Mouse (Mus musculus): Measurements from ENCODE around the gene Mfsd9. TPM values are rescaled to one million over a fixed set of nuclear protein-coding genes. Genes with fewer than 3 reads are reported as not detected.
"Not testable (repeated sequence)": the region's sequence is repeated elsewhere in the genome, so short reads cannot be mapped to it uniquely, and the experiment has no call there.

Mfsd9 gene
- polyA plus RNA-seq, 1 experiment from 2014 or later, result 4.4 TPM

DNA sequence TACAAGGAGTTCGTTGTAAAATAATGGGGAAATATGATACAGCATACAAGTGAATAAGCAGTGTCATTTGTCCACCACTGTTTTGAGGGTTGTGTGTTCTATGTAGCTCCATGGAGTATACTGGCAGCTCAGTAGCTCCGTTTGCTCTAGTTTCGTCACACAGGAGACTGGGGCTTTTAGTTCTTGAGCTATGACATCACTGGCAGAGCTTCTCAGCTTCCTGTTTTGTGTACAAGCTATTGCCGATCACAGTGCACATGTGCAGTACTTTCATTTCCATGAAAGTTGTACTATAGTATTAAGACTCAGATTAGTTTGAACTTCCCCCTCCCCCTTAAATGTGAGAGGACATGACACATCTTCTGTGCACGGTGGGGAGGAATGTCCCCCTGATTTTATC, 44.4 kb downstream of the Mfsd9 start:
- Histone ChIP-seq H3K9ac (ENCODE audit: low read depth, low read length) (no peak overlapping the region), H3K4me2 (ENCODE audit: low read depth, low read length) (no peak overlapping the region), H3K27ac (replicated peaks; ENCODE audit: low read depth, low read length) (no peak overlapping the region), H3K4me1 (ENCODE audit: control insufficient read depth, insufficient read depth, low read length) (no peaks in the 10 kb centered on the region), H3K9me3 (ENCODE audit: control insufficient read depth, low read length) (no peaks in the 10 kb centered on the region), H3K36me3 (ENCODE audit: control insufficient read depth, insufficient read depth, low read length) (no peaks in the 10 kb centered on the region), H3K4me3 (ENCODE audit: low read depth, low read length) (no peak overlapping the region), H3K27me3 (replicated peaks; ENCODE audit: control insufficient read depth, insufficient read depth, low read length) (no peaks in the 10 kb centered on the region)
- DNase-seq (ENCODE audit: low spot score) (no peak), ATAC-seq (ENCODE audit: low read depth) (no peak)
- WGBS, result 72% methylated on average over 5 of the region's 5 CpGs

DNA sequence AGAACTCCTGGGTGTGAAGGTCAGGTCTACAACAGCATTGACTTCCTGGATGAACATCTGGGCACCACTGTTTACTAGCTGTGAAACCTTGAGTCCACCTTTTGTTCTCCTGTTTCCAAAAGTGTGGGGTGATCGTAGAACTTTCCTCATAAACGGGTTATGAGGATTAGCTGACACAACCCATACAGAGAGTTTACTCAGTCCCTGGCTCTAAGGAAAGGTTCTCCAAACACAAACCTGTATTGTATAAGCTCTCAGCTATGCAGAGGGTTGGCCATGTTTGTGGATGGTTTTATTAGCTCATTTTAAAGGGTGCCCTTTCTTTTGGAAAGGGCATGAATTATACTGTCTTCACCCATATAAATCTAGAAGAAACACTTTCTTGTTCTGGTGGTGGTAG, 49.7 kb downstream of the Mfsd9 start:
- ATAC-seq (ENCODE audit: low read depth) (no peak), DNase-seq (ENCODE audit: low spot score) (no peak)
- Histone ChIP-seq H3K27me3 (replicated peaks; ENCODE audit: control insufficient read depth, insufficient read depth, low read length) (no peaks in the 10 kb centered on the region), H3K36me3 (ENCODE audit: control insufficient read depth, insufficient read depth, low read length) (no peaks in the 10 kb centered on the region), H3K4me1 (ENCODE audit: control insufficient read depth, insufficient read depth, low read length) (no peaks in the 10 kb centered on the region), H3K27ac (replicated peaks; ENCODE audit: low read depth, low read length) (no peak overlapping the region), H3K9me3 (ENCODE audit: control insufficient read depth, low read length) (no peaks in the 10 kb centered on the region), H3K9ac (ENCODE audit: low read depth, low read length) (no peak overlapping the region), H3K4me3 (ENCODE audit: low read depth, low read length) (no peak overlapping the region), H3K4me2 (ENCODE audit: low read depth, low read length) (no peak overlapping the region)
- 76% methylated on average over 2 of the region's 2 CpGs for WGBS

DNA sequence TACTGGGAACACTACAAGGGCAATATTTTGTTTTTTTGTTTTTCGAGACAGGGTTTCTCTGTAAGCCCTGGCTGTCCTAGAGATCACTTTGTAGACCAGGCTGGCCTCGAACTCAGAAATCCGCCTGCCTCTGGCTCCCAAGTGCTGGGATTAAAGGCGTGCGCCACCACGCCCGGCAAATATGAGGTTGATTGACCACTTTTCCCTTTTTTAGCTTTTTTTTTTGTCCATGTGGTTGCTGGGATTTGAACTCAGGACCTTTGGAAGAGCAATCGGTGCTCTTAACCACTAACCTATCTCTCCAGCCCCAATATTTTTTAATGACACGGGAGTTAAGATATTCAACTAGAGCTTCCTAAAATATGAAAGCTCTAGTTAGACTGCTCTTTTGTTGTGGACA, 52.2 kb downstream of the Mfsd9 start:
- not testable (repeated sequence) for H3K4me2 ChIP-seq (ENCODE audit: low read depth, low read length); H3K27me3 ChIP-seq (replicated peaks; ENCODE audit: control insufficient read depth, insufficient read depth, low read length); H3K9me3 ChIP-seq (ENCODE audit: control insufficient read depth, low read length); H3K9ac ChIP-seq (ENCODE audit: low read depth, low read length); H3K4me1 ChIP-seq (ENCODE audit: control insufficient read depth, insufficient read depth, low read length); ATAC-seq (ENCODE audit: low read depth); H3K4me3 ChIP-seq (ENCODE audit: low read depth, low read length); H3K36me3 ChIP-seq (ENCODE audit: control insufficient read depth, insufficient read depth, low read length); H3K27ac ChIP-seq (replicated peaks; ENCODE audit: low read depth, low read length); DNase-seq (ENCODE audit: low spot score)
- 92% methylated on average over 9 of the region's 9 CpGs for WGBS

DNA sequence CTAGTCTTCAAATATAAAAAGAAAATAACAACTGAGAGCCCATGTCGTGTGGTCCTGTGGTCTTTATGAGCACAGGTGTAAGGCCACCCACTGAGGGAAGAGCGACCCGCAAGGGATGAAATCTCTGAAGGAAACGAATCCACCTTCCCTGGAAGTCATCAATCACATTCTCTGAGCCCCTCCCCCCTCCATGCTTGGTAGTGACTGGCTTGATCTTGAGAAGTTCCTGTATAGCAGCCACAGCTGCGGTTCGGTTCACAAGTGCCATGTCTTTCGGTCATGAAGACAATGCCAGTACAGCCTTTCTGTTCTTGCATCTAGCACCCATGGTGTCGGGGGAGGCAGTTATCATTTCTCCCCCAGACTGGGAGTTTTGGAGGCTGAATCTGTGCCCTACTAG, 52.8 kb downstream of the Mfsd9 start:
- no peak overlapping the region for H3K4me3 ChIP-seq (ENCODE audit: low read depth, low read length)
- 83% methylated on average over 8 of the region's 8 CpGs for WGBS
- H3K9me3 ChIP-seq (ENCODE audit: control insufficient read depth, low read length), result no peaks in the 10 kb centered on the region
- no peaks in the 10 kb centered on the region for H3K36me3 ChIP-seq (ENCODE audit: control insufficient read depth, insufficient read depth, low read length)
- no peaks in the 10 kb centered on the region for H3K27me3 ChIP-seq (replicated peaks; ENCODE audit: control insufficient read depth, insufficient read depth, low read length)
- H3K4me2 ChIP-seq (ENCODE audit: low read depth, low read length), result no peak overlapping the region
- no peaks in the 10 kb centered on the region for H3K4me1 ChIP-seq (ENCODE audit: control insufficient read depth, insufficient read depth, low read length)
- no peak for ATAC-seq (ENCODE audit: low read depth)
- DNase-seq (ENCODE audit: low spot score), result no peak
- H3K9ac ChIP-seq (ENCODE audit: low read depth, low read length), result no peak overlapping the region
- H3K27ac ChIP-seq (replicated peaks; ENCODE audit: low read depth, low read length), result no peak overlapping the region

DNA sequence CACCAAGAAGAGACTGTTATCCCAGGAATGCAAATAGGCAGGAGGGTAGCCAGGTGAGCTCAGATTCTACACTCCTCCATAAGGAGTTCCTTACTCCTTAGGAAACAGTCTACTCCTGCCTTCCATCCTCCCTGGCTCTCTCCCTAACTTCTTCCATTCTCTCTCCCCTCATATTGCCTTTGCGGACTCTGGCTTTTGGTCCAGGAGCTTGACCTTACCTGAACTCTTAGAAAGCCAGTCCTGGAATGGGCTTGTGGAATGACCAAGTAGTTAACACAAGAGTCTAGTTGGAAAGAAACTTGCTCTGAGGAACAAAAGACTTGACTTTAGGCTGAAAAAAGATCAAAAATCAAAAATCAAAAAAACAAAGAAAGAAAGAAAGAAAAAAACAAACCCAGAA, 61.9 kb downstream of the Mfsd9 start:
- ATAC-seq (ENCODE audit: low read depth), result no peak
- H3K27ac ChIP-seq (replicated peaks; ENCODE audit: low read depth, low read length), result no peak overlapping the region
- 94% methylated on average over 1 of the region's 1 CpGs for WGBS

DNA sequence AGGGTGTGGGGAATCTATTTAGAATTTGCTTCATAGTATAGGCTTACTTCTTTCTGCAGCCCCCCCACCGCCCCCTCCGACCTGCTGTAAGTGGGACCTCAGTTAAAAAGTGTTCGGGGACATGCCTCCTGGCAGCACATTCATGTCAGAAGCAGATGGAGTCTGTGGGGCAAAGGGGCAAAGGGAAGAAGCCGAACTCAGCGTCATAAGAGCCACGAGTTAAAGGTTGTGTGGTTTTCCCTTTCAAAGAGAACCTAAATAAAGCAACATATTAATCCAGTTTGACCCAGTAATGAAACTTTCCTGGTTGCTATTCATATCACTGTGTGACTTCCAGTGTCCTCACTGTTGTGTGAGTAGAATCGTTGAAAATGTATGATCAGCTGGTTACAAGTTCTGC, 63.1 kb downstream of the Mfsd9 start:
- ATAC-seq (ENCODE audit: low read depth) (no peak), DNase-seq (ENCODE audit: low spot score) (no peak)
- WGBS, result 72% methylated on average over 7 of the region's 7 CpGs
- Histone ChIP-seq H3K9ac (ENCODE audit: low read depth, low read length) (no peak overlapping the region), H3K36me3 (ENCODE audit: control insufficient read depth, insufficient read depth, low read length) (no peaks in the 10 kb centered on the region), H3K27me3 (replicated peaks; ENCODE audit: control insufficient read depth, insufficient read depth, low read length) (no peaks in the 10 kb centered on the region), H3K4me1 (ENCODE audit: control insufficient read depth, insufficient read depth, low read length) (no peaks in the 10 kb centered on the region; the same call in 1 of the 2 replicates), H3K4me2 (ENCODE audit: low read depth, low read length) (no peak overlapping the region), H3K4me3 (ENCODE audit: low read depth, low read length) (no peak overlapping the region), H3K9me3 (ENCODE audit: control insufficient read depth, low read length) (no peaks in the 10 kb centered on the region), H3K27ac (replicated peaks; ENCODE audit: low read depth, low read length) (no peak overlapping the region)

More for the DNA sequence above, 61.9 kb downstream of the Mfsd9 start:
- no peaks in the 10 kb centered on the region; the same call in 1 of the 2 replicates for H3K4me1 ChIP-seq (ENCODE audit: control insufficient read depth, insufficient read depth, low read length)
- H3K27me3 ChIP-seq (replicated peaks; ENCODE audit: control insufficient read depth, insufficient read depth, low read length), result no peaks in the 10 kb centered on the region
- no peaks in the 10 kb centered on the region for H3K36me3 ChIP-seq (ENCODE audit: control insufficient read depth, insufficient read depth, low read length)
- H3K4me2 ChIP-seq (ENCODE audit: low read depth, low read length), result no peak overlapping the region
- no peak overlapping the region for H3K9ac ChIP-seq (ENCODE audit: low read depth, low read length)
- H3K4me3 ChIP-seq (ENCODE audit: low read depth, low read length), result no peak overlapping the region
- no peaks in the 10 kb centered on the region for H3K9me3 ChIP-seq (ENCODE audit: control insufficient read depth, low read length)
- DNase-seq (ENCODE audit: low spot score), result no peak

DNA sequence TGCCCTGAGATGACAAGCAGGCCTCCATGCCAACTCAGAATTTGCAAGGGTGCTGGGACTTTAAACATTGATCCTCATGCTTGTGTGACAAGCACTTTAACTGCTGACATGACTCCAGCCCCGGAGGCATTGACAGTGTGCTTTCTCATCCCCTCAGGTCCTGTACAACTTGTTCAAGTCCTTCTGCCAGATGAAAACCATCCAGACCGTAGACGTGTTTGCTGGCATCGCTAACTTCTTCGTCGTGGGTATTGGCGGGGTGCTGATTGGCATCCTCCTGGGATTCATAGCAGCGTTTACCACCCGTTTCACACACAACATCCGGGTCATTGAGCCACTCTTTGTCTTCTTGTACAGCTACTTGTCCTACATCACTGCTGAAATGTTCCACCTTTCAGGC, 64.4 kb downstream of the Mfsd9 start:
- ATAC-seq (ENCODE audit: low read depth) (no peak), DNase-seq (ENCODE audit: low spot score) (no peak)
- Histone ChIP-seq H3K27ac (replicated peaks; ENCODE audit: low read depth, low read length) (no peak overlapping the region), H3K4me2 (ENCODE audit: low read depth, low read length) (no peak overlapping the region), H3K4me3 (ENCODE audit: low read depth, low read length) (no peak overlapping the region), H3K9ac (ENCODE audit: low read depth, low read length) (no peak overlapping the region), H3K27me3 (replicated peaks; ENCODE audit: control insufficient read depth, insufficient read depth, low read length) (no peaks in the 10 kb centered on the region), H3K4me1 (ENCODE audit: control insufficient read depth, insufficient read depth, low read length) (no peaks in the 10 kb centered on the region; the same call in 1 of the 2 replicates), H3K9me3 (ENCODE audit: control insufficient read depth, low read length) (no peaks in the 10 kb centered on the region), H3K36me3 (ENCODE audit: control insufficient read depth, insufficient read depth, low read length) (no peaks in the 10 kb centered on the region)
- WGBS, result 82% methylated on average over 10 of the region's 10 CpGs

Other genes with a start within 250 kb of the Mfsd9 start
- gene Slc9a4, start 210.6 kb downstream of the Mfsd9 start, polyA plus RNA-seq (2014; fragmentation: Nextera tagmentation; extraction: Ambion mirVana), result 0.17 and 0.18 TPM in 2 replicates
- 1.9 and 2.3 TPM in 2 replicates for gene Slc9a2, start 110.1 kb downstream of the Mfsd9 start, polyA plus RNA-seq (2014; fragmentation: Nextera tagmentation; extraction: Ambion mirVana)
- 10.8 and 17.2 TPM in 2 replicates for gene Tmem182, start 14.9 kb upstream of the Mfsd9 start, polyA plus RNA-seq (2014; fragmentation: Nextera tagmentation; extraction: Ambion mirVana)

Data from embryonic facial prominence, embryonic 14.5 days (tissue).